Mouse (Mus musculus) embryonic fibroblast, embryonic 13.5 days (primary cell): ENCODE data around the gene Ppp3ca.

Experiments
- CTCF ChIP-seq: IDR thresholded peaks from 2 replicates; pipeline ENCODE4 v1.5.1; 2011; ENCODE audit warnings: mild to moderate bottlenecking, control low read depth, low read length, moderate library complexity, borderline replicate concordance; ENCODE audit not compliant: insufficient read depth
- POLR2A ChIP-seq: IDR thresholded peaks from 2 replicates; pipeline ENCODE4 v1.6.1; 2011; ENCODE audit warnings: low read depth, mild to moderate bottlenecking, control low read depth, low read length, moderate library complexity

DNA sequence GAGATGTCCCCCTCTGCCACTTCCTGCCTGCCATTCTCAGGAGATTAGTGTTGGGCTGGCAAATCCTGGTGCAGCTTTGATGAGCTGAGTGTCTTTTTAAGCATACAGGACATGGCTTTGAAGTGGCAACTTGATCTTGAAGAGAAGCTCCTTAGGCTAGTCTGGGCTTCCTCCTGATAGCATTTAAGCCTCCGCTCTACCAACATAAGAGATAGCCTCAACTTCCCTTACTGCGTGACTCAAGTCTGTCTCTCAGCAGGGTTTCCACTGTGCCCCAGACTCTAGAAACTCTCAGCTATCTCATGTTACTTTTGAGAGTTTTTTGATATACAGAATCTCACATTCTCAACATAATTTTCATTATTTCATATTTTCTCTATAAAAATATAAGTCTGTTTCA lies 144.0 kb downstream of the Ppp3ca start:
- no peak for TF ChIP-seq POLR2A
- TF ChIP-seq CTCF = no peak
